Mouse (Mus musculus) yolk sac, embryonic 10.5 days (tissue): ENCODE results near the gene Ncs1.

ENCODE experiments used
- DNase-seq: peaks from one replicate; pipeline ENCODE4 v3.0.0-alpha.2; 2017; ENCODE audit warnings: low spot score

The Ncs1 gene

GRCm38 (mm10) chr2:31339826-31340225, 94.2 kb downstream of the Ncs1 start:
- DNase-seq = peak; percentile 77

- no peak for DNase-seq
Measured at GRCm38 (mm10) chr2:31341726-31342535, 96.3 kb downstream of the Ncs1 start.
